Mouse (Mus musculus): ENCODE results near the gene Olfr790.

Gene Olfr790

DNA sequence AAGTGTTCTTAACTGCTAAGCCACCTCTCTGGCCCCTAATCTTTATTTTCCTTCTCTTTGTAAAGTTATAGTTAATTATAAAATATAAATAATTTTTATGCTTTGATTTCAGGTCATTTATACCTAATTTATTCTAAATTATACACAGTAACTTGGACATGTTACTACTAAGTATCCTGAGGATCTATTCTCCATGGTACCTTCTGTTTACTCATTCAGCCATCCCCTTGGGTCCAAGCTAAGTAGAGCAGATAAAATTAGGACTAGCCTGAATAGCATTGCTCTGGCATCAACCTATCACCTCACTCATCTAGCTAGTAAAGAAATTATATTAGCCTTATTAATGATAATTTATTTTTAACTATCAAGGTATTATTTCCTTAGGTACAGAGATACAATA lies at the start of gene Olfr790:
TSS of gene Olfr790 (plus strand) at position 301 of the 400 bp plus-strand sequence.
- DNase-seq, result no peak

DNA sequence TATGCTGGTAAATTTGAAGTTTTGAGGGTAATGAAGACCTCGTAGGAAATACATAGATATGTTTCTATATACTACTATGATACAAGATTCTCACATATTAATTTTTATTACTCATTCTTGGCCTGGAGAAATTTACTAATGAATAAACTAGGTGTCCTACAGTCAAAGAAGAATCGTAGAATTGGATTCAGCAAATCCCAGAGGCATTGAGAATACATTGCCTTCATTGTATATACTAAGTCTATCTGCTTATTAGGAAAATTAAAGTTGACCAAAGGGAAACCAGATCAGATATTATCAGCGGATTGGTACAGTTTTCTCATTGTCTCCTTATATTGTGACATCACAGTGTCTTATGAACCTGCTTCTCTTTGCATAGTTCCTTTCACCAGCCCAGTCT lies 36.7 kb upstream of the Olfr790 start, which contains the start of gene Olfr787:
TSS of gene Olfr787 (plus strand) at position 301 of the 400 bp plus-strand sequence.
- no peak for DNase-seq

DNA sequence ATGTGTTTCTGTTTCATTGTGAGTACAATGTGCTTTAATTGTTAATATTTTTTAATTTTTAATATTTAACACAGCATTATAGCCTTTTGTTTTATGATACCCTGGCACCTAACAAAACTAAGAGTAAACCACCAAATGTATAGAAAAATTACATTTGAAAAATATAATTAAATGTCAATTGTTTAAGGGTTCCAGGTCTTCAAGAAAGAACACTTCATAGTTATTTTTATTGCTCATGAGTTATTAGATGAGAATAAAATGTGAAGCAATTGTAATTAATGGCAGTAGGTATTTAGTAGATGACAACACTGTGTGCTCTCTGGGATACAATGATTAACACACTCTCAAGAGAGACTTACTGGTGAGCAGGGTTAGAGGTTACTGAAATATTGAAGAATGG lies 27.6 kb upstream of the Olfr790 start, which contains the start of gene Olfr788:
TSS of gene Olfr788 (plus strand) at position 301 of the 400 bp plus-strand sequence.
- no peak for DNase-seq

DNA sequence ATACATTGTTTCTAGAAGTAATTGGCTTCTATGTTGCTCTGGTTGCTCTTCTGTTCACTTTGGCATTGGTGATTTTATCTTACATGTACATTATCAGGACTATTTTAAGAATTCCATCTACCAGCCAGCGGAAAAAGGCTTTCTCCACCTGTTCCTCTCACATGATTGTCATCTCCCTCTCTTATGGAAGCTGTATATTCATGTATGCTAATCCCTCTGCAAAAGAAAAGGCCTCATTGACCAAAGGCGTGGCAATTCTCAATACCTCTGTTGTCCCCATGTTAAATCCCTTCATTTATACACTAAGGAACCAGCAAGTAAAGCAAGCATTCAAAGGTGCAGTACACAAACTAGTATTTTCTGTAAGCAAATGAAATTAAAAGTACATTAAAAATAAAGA lies 25.0 kb upstream of the Olfr790 start:
- no peak for DNase-seq

DNA sequence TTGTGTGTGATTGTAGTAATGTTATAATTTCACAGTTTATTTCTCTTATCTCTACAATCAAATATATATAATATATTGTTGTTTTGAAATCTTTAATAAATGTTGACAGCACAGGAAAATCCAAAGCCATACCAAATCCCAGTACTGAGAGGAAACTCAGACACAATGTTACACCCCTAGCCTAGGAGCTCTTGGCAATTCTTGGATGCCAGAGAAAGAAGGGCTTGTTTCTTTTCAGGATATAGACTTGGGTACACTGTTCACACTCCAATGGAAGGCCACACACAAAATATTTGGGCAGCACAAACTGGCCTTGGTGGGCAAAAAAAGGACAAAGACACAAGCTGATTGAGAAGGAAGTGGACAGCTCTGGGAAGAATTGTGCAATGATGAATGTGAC lies 24.6 kb upstream of the Olfr790 start:
- DNase-seq, result no peak

DNA sequence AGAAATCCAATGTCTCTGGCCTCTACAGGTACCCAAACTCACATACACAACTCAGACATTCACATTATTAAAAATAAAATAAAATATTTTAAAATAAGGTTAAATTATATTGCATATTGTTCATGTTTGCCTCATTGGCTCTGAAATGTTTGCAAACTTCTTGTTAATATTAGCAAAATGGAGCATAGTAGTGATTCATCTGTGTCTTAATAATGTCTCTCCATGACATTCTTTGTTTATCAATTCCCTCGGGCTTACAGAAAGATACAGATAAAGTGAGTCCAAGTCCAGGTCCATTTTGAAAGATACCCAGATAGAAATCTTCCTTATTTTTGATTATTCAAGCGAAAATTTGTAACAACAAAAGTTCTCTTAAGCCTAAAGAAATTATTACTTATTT lies 13.8 kb upstream of the Olfr790 start, which contains the start of gene Olfr789:
TSS of gene Olfr789 (plus strand) at position 301 of the 400 bp plus-strand sequence.
- DNase-seq, result no peak

DNA sequence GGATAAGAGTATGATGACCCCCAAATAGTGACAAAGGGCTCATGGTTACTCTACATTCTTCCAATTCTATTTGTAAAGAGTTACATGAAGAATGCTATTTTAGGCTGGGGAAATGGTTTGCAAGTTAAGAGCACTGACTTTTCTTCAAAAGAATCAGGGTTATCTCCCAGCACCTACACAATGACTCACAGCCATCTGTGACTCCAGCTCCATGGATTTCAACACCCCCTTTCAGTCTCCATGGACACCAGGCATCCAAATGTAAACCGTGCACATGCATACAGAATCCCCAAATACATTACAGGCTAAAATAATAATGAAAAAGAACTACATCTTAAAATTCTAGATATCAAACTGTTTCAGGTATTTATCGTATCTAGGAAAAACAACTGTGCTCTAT lies 8.2 kb upstream of the Olfr790 start:
- no peak for DNase-seq

DNA sequence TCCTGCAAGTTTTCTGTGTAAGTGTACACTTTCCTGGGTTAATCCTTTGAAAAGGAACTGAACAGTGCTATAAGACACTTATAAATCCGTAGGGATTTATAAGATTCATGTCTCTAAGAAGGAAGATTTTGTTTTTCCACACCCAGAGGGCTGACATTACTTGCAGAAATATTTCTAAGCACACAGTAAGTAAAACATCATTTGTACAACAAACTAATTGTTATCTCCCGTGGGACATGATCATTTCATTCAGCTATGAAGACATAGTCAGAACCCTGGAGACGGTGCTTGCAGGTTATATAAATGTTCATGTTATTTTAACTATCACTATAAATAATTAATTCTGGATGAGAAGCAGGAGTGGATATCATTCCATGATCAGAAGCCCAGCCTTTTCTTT lies 23.2 kb downstream of the Olfr790 start, which contains the start of gene Olfr791:
TSS of gene Olfr791 (plus strand) at position 301 of the 400 bp plus-strand sequence.
- no peak for DNase-seq

DNA sequence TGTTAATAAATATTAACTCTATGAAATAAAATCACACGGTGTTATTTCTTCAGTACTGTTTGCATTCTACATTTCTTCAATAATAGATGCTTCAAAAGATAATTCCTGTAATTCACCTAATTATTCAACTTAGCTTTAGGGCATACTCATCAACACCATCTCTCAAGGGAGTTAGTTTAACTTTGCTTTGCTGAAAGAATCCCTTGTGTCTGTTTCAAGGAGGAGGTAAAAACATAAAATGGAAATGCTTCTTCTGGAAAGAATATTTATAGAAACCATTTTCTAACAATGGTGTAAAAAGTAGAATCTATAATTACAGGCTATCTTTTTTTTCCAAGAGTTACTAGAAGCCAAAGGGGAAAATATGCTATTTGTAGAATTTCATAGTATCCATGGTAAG lies 40.6 kb downstream of the Olfr790 start, which contains the start of gene Olfr792:
TSS of gene Olfr792 (plus strand) at position 301 of the 400 bp plus-strand sequence.
- no peak for DNase-seq

DNA sequence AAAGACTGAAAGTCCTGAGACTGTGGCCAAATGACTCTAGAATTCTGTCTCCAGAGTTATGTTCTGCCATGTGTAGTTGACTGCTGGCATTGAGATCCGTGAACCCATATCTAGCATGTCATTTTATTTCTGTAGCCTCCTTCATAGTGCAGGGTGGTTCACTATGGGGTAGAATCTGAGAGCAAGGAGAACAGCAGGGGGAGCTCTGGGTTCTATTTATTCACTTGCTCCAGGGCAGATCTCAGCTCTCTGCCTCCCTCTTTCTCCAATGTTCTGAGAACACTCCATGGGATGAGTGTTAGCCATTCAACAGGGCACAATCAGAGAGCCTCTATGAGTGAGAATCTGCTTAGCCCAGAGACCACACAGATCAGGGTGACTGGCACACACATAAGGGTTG lies 51.1 kb downstream of the Olfr790 start:
- peak in 1 of 2 experiments; percentile 36 for DNase-seq

Data from kidney, postnatal 25 days (tissue).